Mouse (Mus musculus): Measurements from ENCODE around the gene Abce1. TPM values are rescaled to one million over a fixed set of nuclear protein-coding genes. Genes with fewer than 3 reads are reported as not detected.

The Abce1 gene
- total and polyA plus RNA-seq, 2 experiments from 2014 or later: 61.3 to 78.5 TPM

DNA sequence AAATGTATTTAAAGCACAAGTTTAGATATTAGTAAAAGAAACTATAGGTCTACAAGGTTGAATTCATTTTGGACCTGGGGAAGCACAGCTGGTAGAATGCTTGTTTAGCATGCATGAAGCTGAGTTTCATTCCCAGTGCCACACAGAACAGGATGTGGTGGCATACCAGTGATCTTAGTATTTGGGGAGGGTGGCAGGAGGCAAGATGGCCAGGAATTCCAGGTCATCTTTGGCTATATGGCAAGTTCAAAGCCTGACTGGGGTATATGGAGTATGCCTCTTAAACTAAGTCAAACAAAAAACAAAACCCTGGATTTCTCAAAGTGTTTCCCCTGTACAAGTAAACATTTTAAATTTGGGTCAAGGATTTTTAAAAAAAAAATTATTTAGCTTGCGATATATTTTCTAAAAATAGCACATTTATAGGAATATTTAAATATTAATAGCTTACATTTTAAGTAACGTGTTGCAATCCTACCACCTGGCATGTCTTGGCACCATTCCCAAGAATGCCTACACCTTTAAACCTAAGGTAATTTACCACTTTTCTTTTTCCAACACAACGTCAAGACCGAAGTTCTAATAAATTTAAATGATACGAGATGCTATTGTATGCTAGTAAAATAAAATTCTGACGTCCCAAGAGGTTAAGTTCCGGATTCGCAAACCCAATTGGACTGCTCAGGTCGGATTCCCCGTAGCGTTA, 73.4 kb downstream of the Abce1 start:
- TF ChIP-seq CTCF (IDR thresholded peaks at IDR 0.05; ENCODE audit: low read depth): no peak
- 5% methylated on average over 11 of the region's 11 CpGs for WGBS
- H3K4me2 ChIP-seq (ENCODE audit: low read depth, low read length): peak overlapping the region; percentile 80
- H3K4me1 ChIP-seq (ENCODE audit: insufficient read depth, low read length): peaks cover 17% of the 10 kb centered on the region
- H3K27ac ChIP-seq: peak overlapping the region; percentile 97
- no peaks in the 10 kb centered on the region for H3K36me3 ChIP-seq (ENCODE audit: insufficient read depth, low read length)
- H3K9ac ChIP-seq (replicated peaks; ENCODE audit: low read length): peak overlapping the region; percentile 85; the same call in 1 of the 2 replicates
- ATAC-seq: no peak
- peak overlapping the region; percentile 89 for H3K4me3 ChIP-seq (ENCODE audit: low read length)
- no peaks in the 10 kb centered on the region for H3K9me3 ChIP-seq (ENCODE audit: low read length)
- peak; percentile 49 for DNase-seq (ENCODE audit: low spot score)
- H3K27me3 ChIP-seq (ENCODE audit: insufficient read depth, low read length): no peaks in the 10 kb centered on the region

DNA sequence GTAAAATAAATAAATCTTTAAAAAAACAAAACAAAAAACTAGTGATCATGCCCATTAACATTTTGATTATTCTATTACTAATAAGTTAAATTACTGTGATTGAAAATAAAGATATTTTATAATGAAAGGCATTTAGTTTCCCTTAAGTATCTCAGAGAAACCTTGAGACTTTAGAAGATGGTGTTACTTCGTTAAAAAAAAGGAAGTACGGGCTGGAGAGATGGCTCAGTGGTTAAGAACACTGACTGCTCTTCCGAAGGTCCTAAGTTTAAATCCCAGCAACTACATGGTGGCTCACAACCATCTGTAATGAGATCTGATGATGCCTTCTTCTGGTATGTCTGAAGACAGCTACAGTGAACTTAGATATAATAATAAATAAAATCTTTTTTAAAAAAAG, 74.3 kb downstream of the Abce1 start:
- DNase-seq (ENCODE audit: low spot score): no peak
- Histone ChIP-seq H3K27me3 (ENCODE audit: insufficient read depth, low read length) (no peaks in the 10 kb centered on the region), H3K4me3 (ENCODE audit: low read length) (no peak overlapping the region), H3K27ac (no peak overlapping the region), H3K36me3 (ENCODE audit: insufficient read depth, low read length) (no peaks in the 10 kb centered on the region), H3K4me1 (ENCODE audit: insufficient read depth, low read length) (peaks cover 12% of the 10 kb centered on the region; the same call in 1 of the 2 replicates), H3K9me3 (ENCODE audit: low read length) (no peaks in the 10 kb centered on the region), H3K9ac (replicated peaks; ENCODE audit: low read length) (no peak overlapping the region), H3K4me2 (ENCODE audit: low read depth, low read length) (no peak overlapping the region)
- ATAC-seq: no peak
- 86% methylated on average over 3 of the region's 3 CpGs for WGBS
- TF ChIP-seq CTCF (IDR thresholded peaks at IDR 0.05; ENCODE audit: low read depth): no peak

DNA sequence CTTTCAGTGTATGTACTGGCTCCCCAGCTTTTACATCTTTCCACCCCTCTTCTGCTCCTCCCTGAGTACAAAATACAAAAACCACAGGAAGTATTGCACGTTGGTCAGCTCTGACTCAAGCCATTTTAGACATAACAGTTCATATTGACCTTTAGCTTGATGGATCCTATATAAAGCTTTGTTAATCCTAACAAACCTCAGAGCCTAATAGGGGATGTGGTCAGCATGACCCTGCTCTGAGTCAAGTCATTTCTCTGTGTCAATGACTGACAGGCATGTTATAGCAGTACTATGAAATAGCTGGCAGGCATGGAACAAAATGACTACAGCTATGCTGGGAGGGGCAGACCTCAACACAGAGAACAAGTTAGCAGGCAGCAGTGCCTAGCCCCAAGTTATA, 75.4 kb downstream of the Abce1 start:
- no peak overlapping the region for H3K9ac ChIP-seq (replicated peaks; ENCODE audit: low read length)
- no peak overlapping the region for H3K4me2 ChIP-seq (ENCODE audit: low read depth, low read length)
- H3K4me1 ChIP-seq (ENCODE audit: insufficient read depth, low read length): 0 out of 2 replicates have a peak, but pooled peaks cover 2% of the 10 kb centered on the region
- H3K9me3 ChIP-seq (ENCODE audit: low read length): no peaks in the 10 kb centered on the region
- 70% methylated on average over 1 of the region's 1 CpGs for WGBS
- H3K27ac ChIP-seq: no peak overlapping the region
- no peak for TF ChIP-seq CTCF (IDR thresholded peaks at IDR 0.05; ENCODE audit: low read depth)
- no peaks in the 10 kb centered on the region for H3K36me3 ChIP-seq (ENCODE audit: insufficient read depth, low read length)
- H3K4me3 ChIP-seq (ENCODE audit: low read length): no peak overlapping the region
- DNase-seq (ENCODE audit: low spot score): no peak
- no peaks in the 10 kb centered on the region for H3K27me3 ChIP-seq (ENCODE audit: insufficient read depth, low read length)
- no peak for ATAC-seq

DNA sequence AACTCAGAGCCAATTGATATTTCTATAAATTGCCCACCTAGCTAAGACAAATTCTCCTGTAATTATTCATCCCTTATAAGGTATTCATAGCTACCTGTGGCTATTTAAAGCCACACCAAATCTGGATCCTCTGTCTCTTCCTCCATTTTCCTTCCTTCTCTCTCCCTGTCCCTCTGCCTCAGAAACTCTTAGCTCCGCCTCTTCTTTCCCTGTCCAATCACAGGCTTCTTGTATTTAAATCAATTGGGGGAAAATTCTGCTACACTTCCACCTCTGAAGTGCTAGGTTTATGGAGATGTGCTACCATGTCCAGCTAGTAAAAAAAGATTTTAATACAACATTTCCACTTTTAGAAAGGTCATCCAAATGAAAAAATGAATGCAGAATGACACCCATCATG, 76.0 kb downstream of the Abce1 start:
- Histone ChIP-seq H3K36me3 (ENCODE audit: insufficient read depth, low read length) (no peaks in the 10 kb centered on the region), H3K9ac (replicated peaks; ENCODE audit: low read length) (no peak overlapping the region), H3K4me2 (ENCODE audit: low read depth, low read length) (no peak overlapping the region), H3K27ac (no peak overlapping the region), H3K4me3 (ENCODE audit: low read length) (no peak overlapping the region), H3K27me3 (ENCODE audit: insufficient read depth, low read length) (no peaks in the 10 kb centered on the region), H3K4me1 (ENCODE audit: insufficient read depth, low read length) (no peaks in the 10 kb centered on the region), H3K9me3 (ENCODE audit: low read length) (no peaks in the 10 kb centered on the region)
- no peak for TF ChIP-seq CTCF (IDR thresholded peaks at IDR 0.05; ENCODE audit: low read depth)
- WGBS: 100% methylated on average over 1 of the region's 1 CpGs
- DNase-seq (ENCODE audit: low spot score): no peak
- ATAC-seq: no peak

Other genes starting within 250 kb of the Abce1 start
- 24.2 and 26.0 TPM in 2 replicates for gene Otud4, start 72.1 kb downstream of the Abce1 start, total RNA-seq (2014; rRNA removed)
- gene Otud4, start 72.1 kb downstream of the Abce1 start, polyA plus RNA-seq (2015; fragmentation: Nextera tagmentation; extraction: Ambion mirVana): 6.1 TPM in 2 replicates
- 4.6 and 5.4 TPM in 2 replicates for gene Anapc10, start 80 bp upstream of the Abce1 start, total RNA-seq (2014; rRNA removed)
- 40.7 and 43.3 TPM in 2 replicates for gene Anapc10, start 80 bp upstream of the Abce1 start, polyA plus RNA-seq (2015; fragmentation: Nextera tagmentation; extraction: Ambion mirVana)